Mouse (Mus musculus) kidney, adult 2 months (tissue): ENCODE results near the gene Sgo2a. TPM values are rescaled to one million over a fixed set of nuclear protein-coding genes. Genes with fewer than 3 reads are reported as not detected.

Experiments used
- DNase-seq: peaks from one replicate; pipeline ENCODE4 v3.0.0; 2021
- H3K27ac ChIP-seq: fragments of 200-500 bp; 2 replicates; pipeline ENCODE4 v1.5.1; 2012; ENCODE audit warnings: low read depth, low read length, control low read depth, inconsistent platforms; ENCODE audit not compliant: insufficient read depth
- H3K27me3 ChIP-seq: fragments of 200-500 bp; replicated peaks from 2 replicates; pipeline ENCODE4 v1.6.1; 2012; ENCODE audit warnings: mild to moderate bottlenecking, moderate library complexity, low read length, inconsistent platforms; ENCODE audit not compliant: control insufficient read depth, insufficient read depth
- H3K36me3 ChIP-seq: fragments of 200-500 bp; 2 replicates; pipeline ENCODE4 v1.6.1; 2012; ENCODE audit warnings: mild to moderate bottlenecking, moderate library complexity, low read length, inconsistent platforms; ENCODE audit not compliant: control insufficient read depth, insufficient read depth
- H3K4me1 ChIP-seq: fragments of 200-500 bp; 2 replicates; pipeline ENCODE4 v1.6.1; 2011; ENCODE audit warnings: low read length; ENCODE audit not compliant: control insufficient read depth, insufficient read depth
- H3K4me3 ChIP-seq: fragments of 200-500 bp; 2 replicates; pipeline ENCODE4 v1.5.1; 2011; ENCODE audit warnings: mild to moderate bottlenecking, low read depth, low read length, control low read depth; ENCODE audit not compliant: insufficient read depth
- CTCF ChIP-seq: fragments of 200-500 bp; conservative IDR thresholded peaks from 2 replicates; pipeline ENCODE4 v1.5.1; 2011; ENCODE audit warnings: low read depth, mild to moderate bottlenecking, control low read depth, low read length, moderate library complexity, mixed read lengths; ENCODE audit not compliant: insufficient read depth, insufficient read length
- POLR2A ChIP-seq: fragments of 200-500 bp; IDR thresholded peaks from one replicate; pipeline ENCODE4 v1.6.1; 2011; ENCODE audit warnings: low read depth, low read length, control low read depth
- WGBS: fragments of 180-500 bp; shearing (Covaris S2); methylation state at CpG from one replicate; pipeline ENCODE4 v1.1.7; 2018; 5-methylcytosine and 5-hydroxymethylcytosine counted together
- polyA plus RNA-seq: library from polyadenylated mRNA; depleted of rRNA; stranded (reverse); fragments of >200 nt; gene quantifications from 2 replicates; pipeline ENCODE4 v1.2.3, GENCODE M21; 2012

The Sgo2a gene
- polyA plus RNA-seq, 1 experiment, result 0.03 TPM

GRCm38 (mm10) chr1:58045076-58045475, 49.3 kb downstream of the Sgo2a start:
- 68% methylated on average over 3 of the region's 3 CpGs for WGBS
- Histone ChIP-seq H3K4me3 (no peak overlapping the region), H3K36me3 (no peaks in the 10 kb centered on the region), H3K4me1 (no peaks in the 10 kb centered on the region), H3K27ac (no peak overlapping the region), H3K27me3 (no peaks in the 10 kb centered on the region)
- DNase-seq, result no peak
- no peak for TF ChIP-seq POLR2A
- no peak for TF ChIP-seq CTCF

- H3K4me1 ChIP-seq, result no peaks in the 10 kb centered on the region
- WGBS, result 79% methylated on average over 5 of the region's 5 CpGs
- no peaks in the 10 kb centered on the region for H3K36me3 ChIP-seq
- no peaks in the 10 kb centered on the region for H3K27me3 ChIP-seq
- H3K4me3 ChIP-seq, result no peak overlapping the region
- H3K27ac ChIP-seq, result no peak overlapping the region
- TF ChIP-seq CTCF (no peak), POLR2A (no peak)
- DNase-seq, result no peak
Observed at GRCm38 (mm10) chr1:58045546-58045945, 49.8 kb downstream of the Sgo2a start.

- H3K36me3 ChIP-seq, result no peaks in the 10 kb centered on the region
- no peaks in the 10 kb centered on the region for H3K4me1 ChIP-seq
- 60% methylated on average over 3 of the region's 3 CpGs for WGBS
- TF ChIP-seq CTCF, result no peak
- TF ChIP-seq POLR2A, result no peak
- H3K27me3 ChIP-seq, result no peaks in the 10 kb centered on the region
- H3K27ac ChIP-seq, result no peak overlapping the region
- no peak overlapping the region for H3K4me3 ChIP-seq
- DNase-seq, result no peak
Observed at GRCm38 (mm10) chr1:58046721-58047290, 51.0 kb downstream of the Sgo2a start.

GRCm38 (mm10) chr1:58049126-58049525, 53.4 kb downstream of the Sgo2a start:
- no peaks in the 10 kb centered on the region for H3K36me3 ChIP-seq
- peak; percentile 57 for DNase-seq

GRCm38 (mm10) chr1:58055598-58055997, 59.8 kb downstream of the Sgo2a start:
- 90% methylated on average over 11 of the region's 11 CpGs for WGBS
- Histone ChIP-seq H3K27me3 (no peaks in the 10 kb centered on the region), H3K27ac (no peak overlapping the region), H3K36me3 (no peaks in the 10 kb centered on the region), H3K4me3 (no peak overlapping the region), H3K4me1 (no peaks in the 10 kb centered on the region)
- no peak for TF ChIP-seq CTCF
- no peak for TF ChIP-seq POLR2A
- no peak for DNase-seq

More at GRCm38 (mm10) chr1:58049126-58049525, 53.4 kb downstream of the Sgo2a start:
- WGBS, result 89% methylated on average over 5 of the region's 5 CpGs
- no peak overlapping the region for H3K27ac ChIP-seq
- no peaks in the 10 kb centered on the region for H3K4me1 ChIP-seq
- no peak overlapping the region for H3K4me3 ChIP-seq
- TF ChIP-seq CTCF, result no peak
- TF ChIP-seq POLR2A, result no peak
- H3K27me3 ChIP-seq, result no peaks in the 10 kb centered on the region

- 71% methylated on average over 13 of the region's 13 CpGs for WGBS
- Histone ChIP-seq H3K4me1 (no peaks in the 10 kb centered on the region), H3K27me3 (no peaks in the 10 kb centered on the region), H3K4me3 (no peak overlapping the region), H3K36me3 (no peaks in the 10 kb centered on the region), H3K27ac (no peak overlapping the region)
- DNase-seq, result no peak
- TF ChIP-seq POLR2A, result no peak
- no peak for TF ChIP-seq CTCF
Observed at GRCm38 (mm10) chr1:58056074-58056807, 60.5 kb downstream of the Sgo2a start.

GRCm38 (mm10) chr1:58056939-58057338, 61.2 kb downstream of the Sgo2a start:
- Histone ChIP-seq H3K27me3 (no peaks in the 10 kb centered on the region), H3K36me3 (no peaks in the 10 kb centered on the region), H3K27ac (no peak overlapping the region), H3K4me1 (no peaks in the 10 kb centered on the region), H3K4me3 (no peak overlapping the region)
- WGBS, result 53% methylated on average over 11 of the region's 11 CpGs
- DNase-seq, result no peak
- TF ChIP-seq CTCF, result no peak
- no peak for TF ChIP-seq POLR2A
